Mouse (Mus musculus): Measurements from ENCODE around the gene Tmem63c. TPM values are rescaled to one million over a fixed set of nuclear protein-coding genes. Genes with fewer than 3 reads are reported as not detected.
A peak's percentile ranks its signal among the peaks of the same experiment; 100 is the strongest.

Tmem63c gene
- total and polyA plus RNA-seq, 3 experiments = 0.04 TPM; not detected in 2

DNA sequence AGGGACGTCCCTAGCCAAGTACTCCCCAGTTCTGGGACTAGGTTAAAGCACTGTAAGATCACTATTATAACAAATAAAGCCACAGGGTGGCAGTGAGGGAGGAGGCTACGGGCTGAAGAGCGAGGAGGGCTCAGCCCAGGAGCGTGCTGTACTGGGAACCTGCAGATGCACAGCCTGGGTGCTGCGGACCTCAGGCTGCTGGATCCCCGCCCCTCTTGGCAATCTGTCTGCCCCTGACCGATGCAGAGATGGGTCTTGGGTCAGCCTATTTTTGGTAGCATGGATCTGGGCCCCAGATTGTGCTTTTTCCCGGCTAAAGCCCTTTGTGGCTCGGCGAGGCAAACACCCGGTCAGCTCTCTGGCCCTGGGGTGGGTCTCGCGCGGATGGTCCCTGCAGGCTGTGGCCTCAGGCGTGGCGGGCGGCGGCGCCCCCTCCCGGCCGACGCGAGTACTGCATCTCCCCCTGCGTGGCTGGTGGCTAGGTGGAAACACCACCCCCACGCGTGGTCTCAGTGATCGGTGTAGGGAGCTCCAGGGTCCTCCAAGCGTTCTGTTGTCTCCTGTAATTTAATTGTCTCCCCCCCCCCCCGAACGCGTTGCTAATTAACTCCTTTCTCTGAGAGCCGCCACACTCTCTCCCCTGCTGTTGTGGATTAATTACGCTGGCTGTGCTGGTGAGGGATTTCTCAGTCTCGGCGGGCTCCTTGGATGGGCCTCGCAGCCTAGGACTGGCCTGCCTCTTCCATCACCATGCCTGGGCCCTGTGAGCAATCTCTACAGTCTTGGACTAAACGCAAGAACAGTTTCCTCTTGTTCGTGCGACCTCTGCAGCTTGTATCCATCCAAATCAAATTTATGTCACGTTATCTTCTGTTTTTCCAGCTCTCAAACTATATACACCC, 46.5 kb upstream of the Tmem63c start:
- H3K27ac ChIP-seq (ENCODE audit: control insufficient read depth, low read depth, low read length) = no peak overlapping the region
- no peaks in the 10 kb centered on the region for H3K27me3 ChIP-seq (ENCODE audit: control insufficient read depth in 1 of 2, insufficient read depth in 2 of 2, low read length in 2 of 2)
- no peaks in the 10 kb centered on the region for H3K79me2 ChIP-seq (ENCODE audit: control insufficient read depth, insufficient read depth, low read length, poor library complexity)
- peak overlapping the region; percentile 49 to 64 for H3K4me3 ChIP-seq (ENCODE audit: control insufficient read depth in 1 of 2, insufficient read depth in 1 of 2, low read depth in 2 of 2, low read length in 2 of 2)
- H3K9ac ChIP-seq (ENCODE audit: control insufficient read depth, low read depth, low read length, poor library complexity, severe bottlenecking) = peak overlapping the region; percentile 33
- no peaks in the 10 kb centered on the region for H3K9me3 ChIP-seq (replicated peaks; ENCODE audit: insufficient read depth, low read length)
- peaks cover 0 to 19% of the 10 kb centered on the region in 2 experiments; a peak in 2 of 4 replicates for H3K36me3 ChIP-seq (ENCODE audit: control insufficient read depth in 1 of 2, insufficient read depth in 2 of 2, low read length in 2 of 2)
- peak; percentile 70 for DNase-seq (ENCODE audit: low read depth, low spot score)
- peaks cover 14 to 39% of the 10 kb centered on the region in 2 experiments for H3K4me1 ChIP-seq (ENCODE audit: control insufficient read depth in 1 of 2, insufficient read depth in 2 of 2, low read length in 2 of 2)
- TF ChIP-seq RCOR1 (IDR thresholded peaks at IDR 0.05; ENCODE audit: low read depth, low read length) (no peak), NELFE (IDR thresholded peaks at IDR 0.05; ENCODE audit: low read depth, low read length) (no peak), MYC (IDR thresholded peaks at IDR 0.05; ENCODE audit: low read depth, low read length) (no peak), GATA1 (IDR thresholded peaks at IDR 0.05; ENCODE audit: low read depth, low read length) (no peak), BHLHE40 (IDR thresholded peaks at IDR 0.05; ENCODE audit: borderline replicate concordance, low read depth, low read length) (no peak), JUND (IDR thresholded peaks at IDR 0.05; ENCODE audit: low read depth, low read length) (no peak), HCFC1 (IDR thresholded peaks at IDR 0.05; ENCODE audit: low read depth, low read length) (no peak), E2F4 (IDR thresholded peaks at IDR 0.05; ENCODE audit: borderline replicate concordance, low read depth, low read length) (no peak), MAZ (IDR thresholded peaks at IDR 0.05; ENCODE audit: low read depth, low read length) (0 out of 2 replicates have a peak, but pooled peaks have one; percentile 46), SMC3 (IDR thresholded peaks at IDR 0.05; ENCODE audit: low read depth, low read length) (peak; percentile 57), MAX (IDR thresholded peaks at IDR 0.05; ENCODE audit: low read length) (no peak), TCF12 (IDR thresholded peaks at IDR 0.05; ENCODE audit: low read depth, low read length) (no peak), MEF2A (IDR thresholded peaks at IDR 0.05; ENCODE audit: extremely low read depth, insufficient replicate concordance, low read depth, low read length, poor library complexity, severe bottlenecking) (no peak), MAFK (IDR thresholded peaks at IDR 0.05; ENCODE audit: borderline replicate concordance, low read depth, low read length) (no peak), ZMIZ1 (IDR thresholded peaks at IDR 0.05; ENCODE audit: low read depth, low read length) (no peak), RAD21 (IDR thresholded peaks at IDR 0.05; ENCODE audit: low read depth, low read length) (peak; percentile 46), MYB (IDR thresholded peaks at IDR 0.05; ENCODE audit: low read depth, low read length) (no peak), TAL1 (IDR thresholded peaks at IDR 0.05; ENCODE audit: low read length) (no peak), SIN3A (IDR thresholded peaks at IDR 0.05; ENCODE audit: low read length) (no peak), CHD2 (IDR thresholded peaks at IDR 0.05; ENCODE audit: low read length) (no peak), POLR2AphosphoS2 (IDR thresholded peaks at IDR 0.05; ENCODE audit: low read length) (no peak), KAT2A (conservative IDR thresholded peaks at IDR 0.05; ENCODE audit: low read depth, low read length) (no peak), CHD1 (IDR thresholded peaks at IDR 0.05; ENCODE audit: low read depth, low read length) (no peak), ETS1 (IDR thresholded peaks at IDR 0.05; ENCODE audit: low read depth, low read length) (no peak), MXI1 (IDR thresholded peaks at IDR 0.05; ENCODE audit: low read depth, low read length) (peak; percentile 63), USF2 (IDR thresholded peaks at IDR 0.05; ENCODE audit: borderline replicate concordance in 1 of 2, insufficient read depth in 1 of 2, low read depth in 1 of 2, low read length in 2 of 2) (no peak), ELF1 (IDR thresholded peaks at IDR 0.05; ENCODE audit: low read depth, low read length) (no peak), CTCF (IDR thresholded peaks at IDR 0.05 in 2 of 3, conservative IDR thresholded peaks at IDR 0.05 in 1 of 3; ENCODE audit: control insufficient read depth in 1 of 3, insufficient read depth in 1 of 3, low read depth in 2 of 3, low read length in 3 of 3, poor library complexity in 1 of 3, severe bottlenecking in 1 of 3) (peak; percentile 73 to 89 (median 87)), ZKSCAN1 (IDR thresholded peaks at IDR 0.05; ENCODE audit: low read depth, low read length) (no peak), ZNF384 (IDR thresholded peaks at IDR 0.05; ENCODE audit: low read depth, low read length) (no peak), POLR2AphosphoS5 (IDR thresholded peaks at IDR 0.05; ENCODE audit: borderline replicate concordance, low read depth, low read length) (no peak), ZC3H11A (IDR thresholded peaks at IDR 0.05; ENCODE audit: low read depth, low read length) (0 out of 2 replicates have a peak, but pooled peaks have one; percentile 10), UBTF (IDR thresholded peaks at IDR 0.05; ENCODE audit: borderline replicate concordance, insufficient read depth, low read depth, low read length) (no peak), POLR2A (IDR thresholded peaks at IDR 0.05; ENCODE audit: control insufficient read depth in 1 of 2, insufficient read depth in 1 of 2, low read depth in 1 of 2, low read length in 2 of 2, poor library complexity in 1 of 2) (no peak), NRF1 (IDR thresholded peaks at IDR 0.05; ENCODE audit: insufficient read depth, low read depth, low read length, poor library complexity, severe bottlenecking) (no peak), TBP (IDR thresholded peaks at IDR 0.05; ENCODE audit: low read depth, low read length) (0 out of 2 replicates have a peak, but pooled peaks have one; percentile 38)

All from MEL (cell line).